Mouse (Mus musculus): Measurements from ENCODE around the gene Tuba1a. TPM values are rescaled to one million over a fixed set of nuclear protein-coding genes. Genes with fewer than 3 reads are reported as not detected.
"Not testable (repeated sequence)": the region's sequence is repeated elsewhere in the genome, so short reads cannot be mapped to it uniquely, and the experiment has no call there.

Gene Tuba1a
- polyA plus RNA-seq, 1 experiment from 2014 or later: 1,167 TPM

DNA sequence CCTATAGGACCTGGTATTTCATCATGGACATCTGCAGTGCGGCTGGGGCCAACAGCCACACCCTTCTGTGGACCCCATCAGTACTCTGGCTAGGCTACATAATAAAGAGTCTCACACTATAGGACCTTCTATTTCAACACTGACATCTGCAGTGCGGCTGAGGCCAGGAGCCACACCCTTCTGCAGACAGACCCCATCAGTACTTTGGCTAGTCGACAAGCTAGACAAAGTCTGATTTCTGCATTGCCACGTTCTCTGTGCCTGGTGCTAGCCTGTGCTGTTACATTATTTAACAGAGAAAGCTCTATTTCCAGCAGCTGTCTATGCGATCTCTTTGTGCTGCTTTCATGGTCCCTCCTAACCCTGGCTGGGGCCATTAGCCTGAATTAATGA, 1.4 kb downstream of the Tuba1a start:
- ATAC-seq (ENCODE audit: insufficient read depth) (no peak), DNase-seq (peak; percentile 42)
- Histone ChIP-seq H3K27ac (ENCODE audit: low read depth) (peak overlapping the region; percentile 98), H3K4me2 (peak overlapping the region; percentile 75), H3K4me1 (ENCODE audit: insufficient read depth) (no peaks in the 10 kb centered on the region; the same call in 1 of the 2 replicates), H3K27me3 (ENCODE audit: insufficient read depth, low read length) (no peaks in the 10 kb centered on the region), H3K4me3 (ENCODE audit: low read depth, low read length) (peak overlapping the region; percentile 78), H3K9ac (peak overlapping the region; percentile 95), H3K36me3 (ENCODE audit: insufficient read depth) (0 out of 2 replicates have a peak, but pooled peaks cover 7% of the 10 kb centered on the region), H3K9me3 (ENCODE audit: low read depth, low read length) (no peaks in the 10 kb centered on the region)
- 19% methylated on average over 5 of the region's 5 CpGs for WGBS
- TF ChIP-seq CTCF (IDR thresholded peaks at IDR 0.05; ENCODE audit: low read depth): no peak

DNA sequence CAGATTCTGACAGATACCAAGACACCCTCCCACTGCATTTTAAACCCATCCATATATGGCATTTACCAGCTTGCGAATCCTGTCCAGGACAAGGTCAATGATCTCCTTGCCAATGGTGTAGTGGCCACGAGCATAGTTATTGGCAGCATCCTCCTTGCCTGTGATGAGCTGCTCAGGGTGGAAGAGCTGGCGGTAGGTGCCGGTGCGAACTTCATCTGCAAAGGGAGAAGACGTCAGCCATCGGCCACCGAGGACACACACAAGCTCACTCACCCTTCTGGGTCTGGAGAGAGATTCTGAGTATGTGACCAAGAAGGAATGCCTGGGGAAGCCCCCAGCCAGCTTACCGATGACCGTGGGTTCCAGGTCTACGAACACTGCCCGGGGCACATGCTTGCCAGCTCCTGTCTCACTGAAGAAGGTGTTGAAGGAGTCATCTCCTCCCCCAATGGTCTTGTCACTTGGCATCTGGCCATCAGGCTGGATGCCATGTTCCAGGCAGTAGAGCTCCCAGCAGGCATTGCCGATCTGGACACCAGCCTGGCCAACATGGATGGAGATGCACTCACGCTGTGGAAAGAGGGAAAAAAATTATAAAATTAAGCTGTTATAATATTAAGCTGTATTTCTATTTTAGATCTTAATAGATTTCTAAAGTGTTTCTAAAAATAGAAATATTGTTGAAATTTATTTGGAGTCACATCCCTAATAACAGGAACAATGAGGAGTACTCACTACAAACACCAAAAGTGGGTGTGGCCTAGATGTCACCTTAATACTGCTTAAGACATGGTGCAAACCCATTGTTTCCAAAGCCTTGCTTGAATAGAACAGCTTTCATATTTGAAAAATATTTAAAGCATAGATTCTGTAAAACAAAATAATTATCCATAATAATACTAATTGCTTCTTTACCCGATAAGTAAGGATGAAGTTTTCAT, 2.1 kb downstream of the Tuba1a start:
- DNase-seq; H3K36me3 ChIP-seq (ENCODE audit: insufficient read depth); H3K27me3 ChIP-seq (ENCODE audit: insufficient read depth, low read length); H3K9me3 ChIP-seq (ENCODE audit: low read depth, low read length); ATAC-seq (ENCODE audit: insufficient read depth); H3K4me1 ChIP-seq (ENCODE audit: insufficient read depth); H3K9ac ChIP-seq; H3K27ac ChIP-seq (ENCODE audit: low read depth): not testable (repeated sequence)
- H3K4me3 ChIP-seq (ENCODE audit: low read depth, low read length): peak overlapping the region; percentile 78
- peak overlapping the region; percentile 75 for H3K4me2 ChIP-seq
- WGBS: 84% methylated on average over 11 of the region's 15 CpGs

DNA sequence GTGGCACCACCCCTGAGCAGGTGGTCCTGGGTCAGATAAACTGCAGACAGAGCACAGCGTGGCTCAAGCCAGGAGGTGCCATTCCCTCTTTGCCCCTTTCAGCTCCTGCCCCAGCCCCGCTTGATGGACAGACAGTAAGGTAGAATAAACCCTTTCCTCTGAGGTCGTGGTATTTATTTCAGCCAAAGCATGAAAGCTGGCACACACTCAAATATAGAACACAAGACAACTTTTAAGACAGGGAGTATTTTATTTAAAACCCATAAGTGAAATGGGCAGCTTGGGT, 4.0 kb downstream of the Tuba1a start:
- H3K27me3 ChIP-seq (ENCODE audit: insufficient read depth, low read length): no peaks in the 10 kb centered on the region
- no peaks in the 10 kb centered on the region; the same call in 1 of the 2 replicates for H3K4me1 ChIP-seq (ENCODE audit: insufficient read depth)
- no peak overlapping the region for H3K9ac ChIP-seq
- no peak for TF ChIP-seq CTCF (IDR thresholded peaks at IDR 0.05; ENCODE audit: low read depth)
- DNase-seq: no peak
- H3K9me3 ChIP-seq (ENCODE audit: low read depth, low read length): no peaks in the 10 kb centered on the region
- 71% methylated on average over 3 of the region's 3 CpGs for WGBS
- no peak for ATAC-seq (ENCODE audit: insufficient read depth)
- no peak overlapping the region for H3K27ac ChIP-seq (ENCODE audit: low read depth)
- H3K4me3 ChIP-seq (ENCODE audit: low read depth, low read length): no peak overlapping the region
- H3K4me2 ChIP-seq: no peak overlapping the region
- H3K36me3 ChIP-seq (ENCODE audit: insufficient read depth): 0 out of 2 replicates have a peak, but pooled peaks cover 7% of the 10 kb centered on the region

DNA sequence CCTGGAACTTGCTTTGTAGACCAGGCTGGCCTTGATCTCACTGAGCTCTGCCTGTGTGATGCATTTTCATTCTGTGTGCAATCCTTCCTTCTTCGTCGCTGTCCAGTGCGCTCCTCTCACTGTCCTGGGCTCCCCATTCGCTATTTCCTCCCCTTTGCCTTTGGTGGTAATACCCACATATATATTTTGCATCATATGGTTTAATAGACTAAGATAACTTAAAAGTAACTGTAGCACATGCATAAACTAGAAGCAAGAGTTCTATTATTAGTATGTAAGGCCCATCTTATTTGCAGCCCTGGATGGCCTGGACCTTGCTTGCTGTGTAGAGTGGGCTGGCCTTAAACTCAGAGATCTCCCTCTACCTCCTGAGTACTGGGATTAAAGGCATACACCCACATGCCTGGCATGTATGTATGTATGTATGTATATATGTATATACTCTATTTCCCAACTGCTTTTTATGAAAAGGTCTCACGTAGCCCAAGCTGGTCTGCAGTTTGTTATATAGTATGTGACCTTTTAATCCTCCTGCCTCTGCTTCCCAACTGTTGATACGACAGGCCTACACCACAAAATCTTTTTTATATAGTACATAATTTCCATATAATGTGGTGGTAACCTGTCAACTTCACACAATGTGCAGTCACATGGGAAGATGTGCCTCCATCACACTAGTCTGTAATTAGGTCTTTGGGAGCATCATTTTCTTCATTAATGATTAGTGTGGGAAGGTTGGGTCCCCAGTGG, 4.5 kb downstream of the Tuba1a start:
- 68% methylated on average over 6 of the region's 6 CpGs for WGBS
- ATAC-seq (ENCODE audit: insufficient read depth): no peak
- Histone ChIP-seq H3K9me3 (ENCODE audit: low read depth, low read length) (no peaks in the 10 kb centered on the region), H3K4me1 (ENCODE audit: insufficient read depth) (no peaks in the 10 kb centered on the region), H3K9ac (no peak overlapping the region), H3K4me2 (no peak overlapping the region), H3K27ac (ENCODE audit: low read depth) (no peak overlapping the region), H3K27me3 (ENCODE audit: insufficient read depth, low read length) (no peaks in the 10 kb centered on the region), H3K4me3 (ENCODE audit: low read depth, low read length) (no peak overlapping the region), H3K36me3 (ENCODE audit: insufficient read depth) (0 out of 2 replicates have a peak, but pooled peaks cover 7% of the 10 kb centered on the region)
- no peak for DNase-seq
- TF ChIP-seq CTCF (IDR thresholded peaks at IDR 0.05; ENCODE audit: low read depth): no peak

DNA sequence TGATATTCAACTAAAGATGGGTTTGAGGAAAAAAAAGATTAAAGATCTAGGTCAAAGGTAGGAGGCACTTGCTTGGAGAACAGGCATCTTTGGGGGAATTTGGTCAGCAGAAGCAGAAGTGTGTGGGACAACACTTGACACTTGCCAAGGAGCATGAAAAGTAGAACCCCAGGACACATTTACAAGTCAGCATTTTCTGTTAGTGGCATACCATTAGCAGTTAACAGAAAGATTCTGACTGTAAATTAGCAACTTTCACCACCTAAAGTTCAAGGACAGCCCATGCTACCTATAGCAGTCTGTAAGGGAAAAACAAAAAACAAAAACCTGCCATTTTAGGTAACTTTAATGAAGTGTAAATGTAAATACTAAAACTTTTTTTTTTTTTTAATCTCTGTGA, 5.1 kb downstream of the Tuba1a start:
- Histone ChIP-seq H3K9ac (no peak overlapping the region), H3K4me3 (ENCODE audit: low read depth, low read length) (no peak overlapping the region), H3K36me3 (ENCODE audit: insufficient read depth) (0 out of 2 replicates have a peak, but pooled peaks cover 7% of the 10 kb centered on the region), H3K9me3 (ENCODE audit: low read depth, low read length) (no peaks in the 10 kb centered on the region), H3K4me2 (no peak overlapping the region), H3K4me1 (ENCODE audit: insufficient read depth) (no peaks in the 10 kb centered on the region), H3K27ac (ENCODE audit: low read depth) (no peak overlapping the region), H3K27me3 (ENCODE audit: insufficient read depth, low read length) (no peaks in the 10 kb centered on the region)
- no peak for TF ChIP-seq CTCF (IDR thresholded peaks at IDR 0.05; ENCODE audit: low read depth)
- ATAC-seq (ENCODE audit: insufficient read depth) (no peak), DNase-seq (no peak)

DNA sequence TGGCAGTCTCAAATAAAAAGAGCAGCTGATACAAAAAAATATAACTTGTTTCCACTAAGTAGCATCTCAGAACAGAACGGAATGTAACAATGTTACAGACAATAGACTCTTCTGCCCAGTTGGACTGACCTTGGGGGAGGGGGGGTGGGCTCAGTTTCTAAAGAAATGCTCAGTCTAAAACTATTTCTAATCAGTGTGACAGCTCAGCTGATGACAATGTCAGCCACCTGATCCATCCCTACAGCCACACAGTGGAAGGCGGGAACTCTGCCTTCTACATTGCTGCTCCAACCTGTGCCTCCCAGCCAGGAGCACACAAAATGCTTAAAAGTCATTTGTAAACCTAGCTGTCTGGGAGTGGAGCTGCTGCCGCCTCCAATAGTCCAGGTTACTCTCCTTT, 5.6 kb downstream of the Tuba1a start:
- no peak for ATAC-seq (ENCODE audit: insufficient read depth)
- no peak overlapping the region for H3K4me3 ChIP-seq (ENCODE audit: low read depth, low read length)
- DNase-seq: no peak
- no peak overlapping the region for H3K27ac ChIP-seq (ENCODE audit: low read depth)
- 0 out of 2 replicates have a peak, but pooled peaks cover 7% of the 10 kb centered on the region for H3K36me3 ChIP-seq (ENCODE audit: insufficient read depth)
- no peak for TF ChIP-seq CTCF (IDR thresholded peaks at IDR 0.05; ENCODE audit: low read depth)
- H3K9ac ChIP-seq: no peak overlapping the region
- H3K9me3 ChIP-seq (ENCODE audit: low read depth, low read length): no peaks in the 10 kb centered on the region
- H3K27me3 ChIP-seq (ENCODE audit: insufficient read depth, low read length): no peaks in the 10 kb centered on the region
- WGBS: 34% methylated on average over 3 of the region's 3 CpGs
- no peak overlapping the region for H3K4me2 ChIP-seq
- no peaks in the 10 kb centered on the region for H3K4me1 ChIP-seq (ENCODE audit: insufficient read depth)

DNA sequence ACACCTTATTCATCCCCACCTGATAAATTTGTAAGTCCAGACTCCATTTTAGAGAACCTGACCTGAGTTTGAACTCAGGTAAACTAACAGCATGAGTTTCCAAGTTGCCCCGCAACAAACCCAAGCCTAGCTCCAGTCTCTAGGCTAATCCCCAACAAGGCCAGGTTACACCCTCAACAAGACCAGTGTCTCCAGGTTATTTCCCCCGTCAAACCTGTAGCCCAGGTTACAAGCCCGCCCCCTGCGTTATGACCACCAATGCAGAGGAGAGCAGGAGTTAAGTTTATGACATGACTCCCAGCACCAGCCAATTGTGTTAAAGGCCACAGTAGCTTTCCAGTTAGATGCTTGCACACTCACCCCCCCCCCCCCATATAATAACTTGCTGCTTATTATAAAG, 10.4 kb downstream of the Tuba1a start:
- H3K27ac ChIP-seq (ENCODE audit: low read depth): no peak overlapping the region
- no peak overlapping the region for H3K4me2 ChIP-seq
- ATAC-seq (ENCODE audit: insufficient read depth) (no peak), DNase-seq (no peak)
- no peaks in the 10 kb centered on the region for H3K9me3 ChIP-seq (ENCODE audit: low read depth, low read length)
- no peaks in the 10 kb centered on the region for H3K27me3 ChIP-seq (ENCODE audit: insufficient read depth, low read length)
- no peaks in the 10 kb centered on the region for H3K4me1 ChIP-seq (ENCODE audit: insufficient read depth)
- TF ChIP-seq CTCF (IDR thresholded peaks at IDR 0.05; ENCODE audit: low read depth): no peak
- H3K36me3 ChIP-seq (ENCODE audit: insufficient read depth): no peaks in the 10 kb centered on the region
- 64% methylated on average over 4 of the region's 4 CpGs for WGBS
- H3K4me3 ChIP-seq (ENCODE audit: low read depth, low read length): no peak overlapping the region
- no peak overlapping the region for H3K9ac ChIP-seq
